Mouse (Mus musculus): ENCODE data around the gene Per3.

DNA sequence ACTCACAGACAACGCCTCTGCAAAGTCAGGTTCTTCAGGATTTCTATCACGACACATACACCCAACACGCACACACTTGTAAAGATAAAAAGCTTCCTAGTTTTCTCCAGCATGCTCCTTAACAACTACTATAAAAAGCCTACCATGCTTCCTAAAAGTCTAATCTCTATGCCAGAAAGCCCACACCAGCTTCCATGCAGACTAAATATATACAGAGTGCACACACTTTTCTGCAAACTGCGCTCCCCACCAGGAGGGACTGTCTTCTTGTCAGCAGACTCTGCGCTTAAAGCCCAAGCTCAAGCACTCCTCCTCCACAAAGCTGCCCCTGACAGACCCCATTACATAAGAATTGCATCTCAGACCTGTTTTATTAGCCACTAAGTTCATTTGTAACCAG lies 3.0 kb downstream of the Per3 start:
- TF ChIP-seq TAL1 (IDR thresholded peaks at IDR 0.05; ENCODE audit: low read length) (no peak), GATA1 (IDR thresholded peaks at IDR 0.05; ENCODE audit: low read length) (no peak)
